Mouse (Mus musculus): ENCODE results near the gene Mrps15.

Mrps15 gene

DNA sequence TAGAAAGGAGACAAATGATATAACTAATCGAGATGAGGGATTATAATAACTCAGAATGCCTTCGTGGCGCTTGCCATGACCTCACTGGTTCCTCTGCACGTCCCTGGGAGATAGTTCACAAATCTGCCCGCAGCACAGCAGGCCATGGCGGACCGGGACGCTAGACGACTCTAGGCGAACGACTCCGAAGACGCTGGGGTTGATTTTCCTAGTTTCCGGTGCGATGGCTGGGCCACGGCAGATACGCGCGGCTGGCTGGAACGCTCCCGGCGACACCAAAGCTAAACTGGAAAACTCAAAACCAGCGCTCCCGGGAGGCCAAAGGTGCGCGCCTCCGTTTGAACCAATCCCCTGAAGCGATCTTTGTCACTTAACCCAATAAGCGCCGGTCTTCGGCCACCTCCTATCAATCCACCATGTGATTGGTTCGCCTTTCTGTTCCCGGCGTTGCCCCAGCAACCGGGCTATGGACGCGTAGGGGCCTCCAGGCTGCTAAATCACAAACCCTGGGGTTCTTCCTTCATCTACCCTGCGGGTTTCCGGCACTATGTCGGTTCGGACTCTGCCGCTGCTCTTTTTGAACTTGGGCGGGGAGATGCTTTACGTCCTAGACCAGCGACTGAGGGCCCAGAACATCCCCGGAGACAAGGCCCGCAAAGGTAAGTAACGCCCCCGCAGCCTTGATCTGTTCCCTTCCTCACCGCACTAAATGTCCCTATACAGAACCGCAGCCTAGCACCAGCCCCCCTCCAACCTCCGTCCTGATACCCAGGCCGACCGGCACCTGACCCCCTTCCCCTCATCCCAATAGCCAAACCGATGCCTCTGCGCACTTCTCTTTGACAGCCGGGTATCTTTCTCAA, 11.6 kb downstream of the Mrps15 start, which contains the start of gene Oscp1:
Gene Oscp1, plus strand, starts transcription at position 432 of the 863 bp plus-strand sequence.
- peak; percentile 93 for DNase-seq (ENCODE audit: low read depth, low spot score)
- Histone ChIP-seq H3K36me3 (ENCODE audit: control insufficient read depth, insufficient read depth, low read length, poor library complexity, severe bottlenecking) (peaks cover under 1% of the 10 kb centered on the region), H3K27me3 (ENCODE audit: control insufficient read depth, insufficient read depth, low read length, poor library complexity, severe bottlenecking) (no peaks in the 10 kb centered on the region)

DNA sequence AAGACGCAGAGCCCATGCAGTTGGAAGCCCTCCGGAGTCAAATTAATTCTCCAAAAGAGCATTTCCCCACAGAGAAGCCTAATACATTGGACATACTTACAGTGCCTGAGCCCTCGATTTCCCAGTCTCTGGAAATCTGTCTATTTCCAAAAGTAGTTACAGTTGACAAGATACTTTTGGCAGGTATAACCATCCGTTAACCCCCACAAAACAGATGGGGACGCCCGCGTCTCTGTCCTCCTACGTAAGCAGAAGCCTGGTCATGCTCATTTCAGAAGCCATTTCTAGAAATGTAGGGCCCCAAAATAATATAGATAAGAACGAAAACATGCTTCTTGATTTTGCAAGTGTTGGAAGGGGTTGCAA, 12.3 kb downstream of the Mrps15 start:
- Histone ChIP-seq H3K27me3 (ENCODE audit: control insufficient read depth, insufficient read depth, low read length, poor library complexity, severe bottlenecking) (no peaks in the 10 kb centered on the region), H3K36me3 (ENCODE audit: control insufficient read depth, insufficient read depth, low read length, poor library complexity, severe bottlenecking) (no peaks in the 10 kb centered on the region; the same call in 1 of the 2 replicates)
- no peak for DNase-seq (ENCODE audit: low read depth, low spot score)

DNA sequence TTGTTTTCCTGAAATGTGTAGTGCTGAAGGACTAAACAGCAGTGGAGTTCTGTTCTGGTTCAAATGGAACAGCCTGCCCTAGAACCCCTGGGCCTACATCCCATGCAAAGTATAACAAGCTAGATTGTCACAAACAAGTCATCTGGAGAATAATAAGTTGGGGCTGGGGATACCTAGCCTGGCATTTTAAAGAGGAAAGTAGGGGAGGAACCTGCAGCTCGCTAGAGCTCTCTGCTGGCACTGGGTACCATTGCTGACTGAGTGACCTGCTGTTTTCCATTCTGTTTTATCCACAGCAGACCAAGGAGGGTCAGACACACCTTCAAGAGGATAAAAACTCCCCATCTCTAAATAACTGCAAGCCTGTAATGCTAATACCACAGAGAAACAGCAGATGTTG, 16.1 kb downstream of the Mrps15 start:
- DNase-seq (ENCODE audit: low read depth, low spot score): no peak
- no peaks in the 10 kb centered on the region for H3K27me3 ChIP-seq (ENCODE audit: control insufficient read depth, insufficient read depth, low read length, poor library complexity, severe bottlenecking)
- H3K36me3 ChIP-seq (ENCODE audit: control insufficient read depth, insufficient read depth, low read length, poor library complexity, severe bottlenecking): no peaks in the 10 kb centered on the region

GRCm38 (mm10) chr4:126065241-126065640, 18.5 kb downstream of the Mrps15 start:
- no peaks in the 10 kb centered on the region for H3K27me3 ChIP-seq (ENCODE audit: control insufficient read depth, insufficient read depth, low read length, poor library complexity, severe bottlenecking)
- no peaks in the 10 kb centered on the region for H3K36me3 ChIP-seq (ENCODE audit: control insufficient read depth, insufficient read depth, low read length, poor library complexity, severe bottlenecking)
- DNase-seq (ENCODE audit: low read depth, low spot score): no peak

DNA sequence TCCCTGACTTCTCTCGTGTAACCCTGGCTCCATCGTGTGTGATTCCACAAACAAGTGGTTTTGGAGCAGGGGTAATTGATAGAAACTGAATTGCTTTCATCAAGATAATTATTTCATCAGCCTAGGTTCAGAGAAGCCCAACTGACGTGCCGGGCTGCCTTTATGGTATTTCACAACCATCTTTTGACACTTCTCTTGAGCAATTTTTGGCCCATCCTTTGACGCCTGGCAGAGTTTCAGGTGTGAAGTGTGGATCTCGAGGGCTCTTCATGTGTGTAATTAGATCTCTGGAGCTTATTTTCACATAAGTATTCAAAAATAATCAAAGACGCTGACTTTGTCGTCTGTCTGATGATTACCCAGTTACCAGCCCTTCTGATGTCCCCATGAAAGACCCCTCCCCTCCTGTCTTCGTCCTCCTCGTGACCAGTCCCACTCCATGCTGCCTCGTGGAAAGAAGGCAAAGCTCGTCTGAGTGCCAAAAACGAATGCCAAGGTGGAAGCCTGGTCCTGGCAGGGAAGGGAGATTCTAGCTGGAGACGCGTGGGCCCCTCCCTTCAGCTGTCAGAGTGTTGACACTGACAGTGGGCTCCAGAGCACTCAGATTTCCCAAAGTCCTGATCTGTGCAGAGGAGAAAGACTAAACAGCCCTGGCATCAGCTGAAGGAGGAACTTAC, 20.8 kb downstream of the Mrps15 start:
- Histone ChIP-seq H3K36me3 (ENCODE audit: control insufficient read depth, insufficient read depth, low read length, poor library complexity, severe bottlenecking) (no peaks in the 10 kb centered on the region), H3K27me3 (ENCODE audit: control insufficient read depth, insufficient read depth, low read length, poor library complexity, severe bottlenecking) (no peaks in the 10 kb centered on the region; the same call in 1 of the 2 replicates)
- no peak for DNase-seq (ENCODE audit: low read depth, low spot score)

- Histone ChIP-seq H3K27me3 (ENCODE audit: control insufficient read depth, insufficient read depth, low read length, poor library complexity, severe bottlenecking) (no peaks in the 10 kb centered on the region; the same call in 1 of the 2 replicates), H3K36me3 (ENCODE audit: control insufficient read depth, insufficient read depth, low read length, poor library complexity, severe bottlenecking) (no peaks in the 10 kb centered on the region)
- no peak for DNase-seq (ENCODE audit: low read depth, low spot score)
Observed at GRCm38 (mm10) chr4:126068842-126069241, 22.1 kb downstream of the Mrps15 start.

GRCm38 (mm10) chr4:126077833-126078232, 31.1 kb downstream of the Mrps15 start:
- no peak for DNase-seq (ENCODE audit: low read depth, low spot score)
- Histone ChIP-seq H3K36me3 (ENCODE audit: control insufficient read depth, insufficient read depth, low read length, poor library complexity, severe bottlenecking) (no peaks in the 10 kb centered on the region), H3K27me3 (ENCODE audit: control insufficient read depth, insufficient read depth, low read length, poor library complexity, severe bottlenecking) (no peaks in the 10 kb centered on the region)

DNA sequence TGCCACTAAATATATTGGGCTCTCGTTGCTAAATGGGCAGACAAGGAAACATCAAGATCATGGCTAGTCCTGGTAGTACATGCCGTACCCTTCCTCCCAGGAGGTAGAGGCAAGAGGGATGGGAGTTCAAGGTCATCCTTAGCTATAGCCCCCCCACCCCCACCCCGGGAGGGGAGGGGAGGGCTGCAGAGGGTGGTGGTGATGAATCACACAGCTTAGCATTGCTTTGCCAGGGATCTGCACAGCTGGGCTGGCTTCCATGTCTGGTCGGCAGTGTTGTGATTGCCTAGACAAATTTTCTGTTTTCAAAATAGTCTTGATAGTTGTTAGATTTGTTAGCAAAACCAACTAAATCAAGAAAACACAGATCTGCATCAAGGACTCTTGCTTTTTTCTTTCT, 32.5 kb downstream of the Mrps15 start:
- Histone ChIP-seq H3K27me3 (ENCODE audit: control insufficient read depth, insufficient read depth, low read length, poor library complexity, severe bottlenecking) (no peaks in the 10 kb centered on the region), H3K36me3 (ENCODE audit: control insufficient read depth, insufficient read depth, low read length, poor library complexity, severe bottlenecking) (no peaks in the 10 kb centered on the region)
- no peak for DNase-seq (ENCODE audit: low read depth, low spot score)

DNA sequence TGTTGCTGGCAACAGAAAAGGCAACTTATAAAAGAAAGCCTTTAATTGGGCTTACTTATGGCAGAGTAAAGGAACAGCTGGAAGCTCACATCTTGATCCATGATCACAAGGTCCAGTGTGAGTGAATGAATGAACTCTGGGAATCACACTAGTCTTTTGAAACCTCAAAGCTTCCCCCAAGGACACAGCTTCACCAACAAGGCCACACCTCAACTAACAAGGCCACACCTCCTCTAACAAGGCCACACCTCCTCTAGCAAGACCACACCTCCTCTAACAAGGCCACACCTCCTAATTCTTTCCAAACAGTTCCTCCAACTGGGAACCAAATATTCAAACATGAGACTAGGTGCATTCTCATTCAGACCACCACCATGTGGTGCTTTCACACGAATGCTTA, 34.9 kb downstream of the Mrps15 start:
- no peaks in the 10 kb centered on the region for H3K27me3 ChIP-seq (ENCODE audit: control insufficient read depth, insufficient read depth, low read length, poor library complexity, severe bottlenecking)
- H3K36me3 ChIP-seq (ENCODE audit: control insufficient read depth, insufficient read depth, low read length, poor library complexity, severe bottlenecking): no peaks in the 10 kb centered on the region
- no peak for DNase-seq (ENCODE audit: low read depth, low spot score)

GRCm38 (mm10) chr4:126083021-126083420, 36.3 kb downstream of the Mrps15 start:
- DNase-seq (ENCODE audit: low read depth, low spot score): no peak
- Histone ChIP-seq H3K36me3 (ENCODE audit: control insufficient read depth, insufficient read depth, low read length, poor library complexity, severe bottlenecking) (no peaks in the 10 kb centered on the region), H3K27me3 (ENCODE audit: control insufficient read depth, insufficient read depth, low read length, poor library complexity, severe bottlenecking) (no peaks in the 10 kb centered on the region)

GRCm38 (mm10) chr4:126084382-126084781, 37.7 kb downstream of the Mrps15 start:
- Histone ChIP-seq H3K27me3 (ENCODE audit: control insufficient read depth, insufficient read depth, low read length, poor library complexity, severe bottlenecking) (no peaks in the 10 kb centered on the region), H3K36me3 (ENCODE audit: control insufficient read depth, insufficient read depth, low read length, poor library complexity, severe bottlenecking) (no peaks in the 10 kb centered on the region)
- no peak for DNase-seq (ENCODE audit: low read depth, low spot score)

- H3K27me3 ChIP-seq (ENCODE audit: control insufficient read depth, insufficient read depth, low read length, poor library complexity, severe bottlenecking): no peaks in the 10 kb centered on the region
- no peaks in the 10 kb centered on the region for H3K36me3 ChIP-seq (ENCODE audit: control insufficient read depth, insufficient read depth, low read length, poor library complexity, severe bottlenecking)
- DNase-seq (ENCODE audit: low read depth, low spot score): peak; percentile 93
Observed at GRCm38 (mm10) chr4:126085996-126086576, 39.4 kb downstream of the Mrps15 start.

DNA sequence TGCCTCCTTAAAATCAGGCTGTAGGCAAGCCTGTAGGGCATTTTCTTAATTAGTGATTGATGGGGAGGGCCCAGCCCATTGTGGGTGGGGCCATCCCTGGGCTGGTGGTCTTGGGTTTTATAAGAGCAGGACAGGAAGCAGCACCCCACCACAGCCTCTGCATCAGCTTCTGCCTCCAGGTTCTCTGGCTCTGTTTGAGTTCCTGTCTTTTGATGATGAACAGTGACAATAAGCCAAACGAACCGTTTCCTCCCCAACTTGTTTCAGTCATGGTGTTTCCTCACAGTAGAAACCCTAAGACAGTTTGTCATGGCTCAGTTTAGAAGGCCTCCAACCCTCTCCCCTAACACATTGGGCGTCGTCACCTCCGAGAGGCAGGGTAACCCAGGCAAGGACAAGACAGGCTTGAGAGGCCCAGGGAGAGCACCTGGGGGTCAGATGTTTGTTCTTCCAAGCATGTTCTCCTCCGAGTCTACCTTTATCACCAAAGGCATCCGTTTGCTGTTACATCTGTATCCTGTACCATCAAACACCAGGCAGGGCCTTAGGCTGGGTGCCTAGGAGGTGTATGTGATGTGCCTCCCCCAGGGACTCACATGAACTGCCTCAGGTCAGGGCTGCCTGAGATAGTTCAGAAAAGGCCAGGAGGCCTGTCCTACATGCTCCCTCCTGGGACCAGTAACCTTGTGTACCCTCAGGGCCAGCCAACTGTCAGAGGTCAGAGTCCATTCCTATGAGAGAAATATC, 43.5 kb downstream of the Mrps15 start:
- DNase-seq (ENCODE audit: low read depth, low spot score): no peak
- no peaks in the 10 kb centered on the region for H3K36me3 ChIP-seq (ENCODE audit: control insufficient read depth, insufficient read depth, low read length, poor library complexity, severe bottlenecking)

GRCm38 (mm10) chr4:126090848-126091124, 44.1 kb downstream of the Mrps15 start:
- no peak for DNase-seq (ENCODE audit: low read depth, low spot score)
- H3K27me3 ChIP-seq (ENCODE audit: control insufficient read depth, insufficient read depth, low read length, poor library complexity, severe bottlenecking): no peaks in the 10 kb centered on the region
- H3K36me3 ChIP-seq (ENCODE audit: control insufficient read depth, insufficient read depth, low read length, poor library complexity, severe bottlenecking): no peaks in the 10 kb centered on the region

More for the DNA sequence above, 43.5 kb downstream of the Mrps15 start:
- H3K27me3 ChIP-seq (ENCODE audit: control insufficient read depth, insufficient read depth, low read length, poor library complexity, severe bottlenecking): no peaks in the 10 kb centered on the region

DNA sequence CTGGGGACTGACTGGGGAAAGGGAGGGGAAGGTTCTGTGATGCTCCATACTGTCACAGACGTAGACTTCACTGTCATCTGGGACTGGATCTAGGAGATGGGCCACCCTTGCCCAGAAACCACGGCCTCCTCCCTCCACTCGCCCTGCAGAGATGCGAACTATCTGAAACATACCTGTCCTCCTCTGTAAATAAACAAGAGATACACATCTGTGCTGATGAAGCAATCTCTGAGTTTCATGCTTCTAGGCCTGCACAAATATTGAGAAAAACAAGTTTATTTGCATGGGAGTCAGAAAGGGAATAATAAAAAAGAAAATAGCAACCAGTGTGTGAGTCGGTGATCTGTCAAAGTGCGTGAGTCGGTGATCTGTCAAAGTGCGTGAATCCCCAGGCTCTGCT, 45.1 kb downstream of the Mrps15 start:
- Histone ChIP-seq H3K36me3 (ENCODE audit: control insufficient read depth, insufficient read depth, low read length, poor library complexity, severe bottlenecking) (no peaks in the 10 kb centered on the region), H3K27me3 (ENCODE audit: control insufficient read depth, insufficient read depth, low read length, poor library complexity, severe bottlenecking) (no peaks in the 10 kb centered on the region)
- no peak for DNase-seq (ENCODE audit: low read depth, low spot score)
